Comparison of ENCODE assay signal across 8 mouse cellular contexts in genomic region chr13:22014411-22014845, GRCm38 (mm10). TPM values are rescaled to one million over a fixed set of nuclear protein-coding genes. Genes with fewer than 3 reads are reported as not detected.
A peak's percentile ranks its signal among the peaks of the same experiment; 100 is the strongest.
DNase-seq lines count a peak whose midpoint lies in the region; ATAC-seq and TF ChIP-seq lines count a peak whose summit lies in the region.

No protein-coding gene starts in this region.

- no peak overlapping the region for H3K9ac ChIP-seq in lung, postnatal 0 days (replicated peaks; ENCODE audit: low read depth)
- no peak overlapping the region for H3K9ac ChIP-seq in limb, embryonic 11.5 days (ENCODE audit: low read length)
- no peak overlapping the region for H3K9ac ChIP-seq in stomach, embryonic 14.5 days (replicated peaks; ENCODE audit: low read depth, low read length)

- peaks cover 5% of the 10 kb centered on the region; the same call in 1 of the 2 replicates for H3K4me1 ChIP-seq in lung, postnatal 0 days (ENCODE audit: insufficient read depth, low read depth, low read length)
- no peaks in the 10 kb centered on the region for H3K4me1 ChIP-seq in limb, embryonic 11.5 days (ENCODE audit: control insufficient read depth, insufficient read depth, low read length)
- 0 out of 2 replicates have a peak, but pooled peaks cover 4% of the 10 kb centered on the region for H3K4me1 ChIP-seq in stomach, embryonic 14.5 days (ENCODE audit: control insufficient read depth, insufficient read depth, low read length)

- ATAC-seq in lung, postnatal 0 days: no peak
- ATAC-seq in limb, embryonic 11.5 days (ENCODE audit: insufficient number of reproducible peaks, low FRiP score, low TSS enrichment, low read depth): no peak
- no peak for ATAC-seq in stomach, embryonic 14.5 days (ENCODE audit: insufficient number of reproducible peaks, insufficient read depth, low FRiP score, low read depth)

- H3K27me3 ChIP-seq in lung, postnatal 0 days (replicated peaks; ENCODE audit: insufficient read depth, low read length): peaks cover 36% of the 10 kb centered on the region
- peaks cover 45% of the 10 kb centered on the region for H3K27me3 ChIP-seq in limb, embryonic 11.5 days (ENCODE audit: control insufficient read depth, insufficient read depth, low read length)
- peaks cover 42% of the 10 kb centered on the region for H3K27me3 ChIP-seq in stomach, embryonic 14.5 days (ENCODE audit: control insufficient read depth, insufficient read depth, low read length)

- H3K4me3 ChIP-seq in lung, postnatal 0 days (ENCODE audit: low read depth, low read length): peak overlapping the region; percentile 24
- H3K4me3 ChIP-seq in limb, embryonic 11.5 days (ENCODE audit: low read depth, low read length): peak overlapping the region; percentile 8; the same call in 1 of the 2 replicates
- peak overlapping the region; percentile 5; the same call in 1 of the 2 replicates for H3K4me3 ChIP-seq in stomach, embryonic 14.5 days (ENCODE audit: low read depth, low read length)

- no peak for TF ChIP-seq EP300 in lung, postnatal 0 days (IDR thresholded peaks at IDR 0.05)

- H3K27ac ChIP-seq in lung, postnatal 0 days (ENCODE audit: low read length): no peak overlapping the region
- H3K27ac ChIP-seq in limb, embryonic 11.5 days (replicated peaks; ENCODE audit: low read depth, low read length): no peak overlapping the region
- H3K27ac ChIP-seq in stomach, embryonic 14.5 days (ENCODE audit: low read length): no peak overlapping the region

- H3K36me3 ChIP-seq in lung, postnatal 0 days (ENCODE audit: insufficient read depth, low read length): no peaks in the 10 kb centered on the region
- H3K36me3 ChIP-seq in limb, embryonic 11.5 days (ENCODE audit: control insufficient read depth, insufficient read depth, low read length): no peaks in the 10 kb centered on the region
- H3K36me3 ChIP-seq in stomach, embryonic 14.5 days (ENCODE audit: control insufficient read depth, insufficient read depth, low read length): no peaks in the 10 kb centered on the region

- DNase-seq in cerebellum, postnatal 10 days: peak; percentile 37 to 53
- no peak for DNase-seq in cerebellum, adult 9-10 months
- DNase-seq in lung, postnatal 0 days (ENCODE audit: low spot score): no peak
- DNase-seq in lung, postnatal 36 days: no peak
- DNase-seq in limb, embryonic 11.5 days (ENCODE audit: low spot score): no peak
- DNase-seq in Muller cell, postnatal 12 days (ENCODE audit: inconsistent ontology term): no peak
- no peak for DNase-seq in cerebellum, postnatal 36 days

- H3K4me2 ChIP-seq in lung, postnatal 0 days (replicated peaks; ENCODE audit: low read depth, low read length): peak overlapping the region; percentile 52
- H3K4me2 ChIP-seq in limb, embryonic 11.5 days (ENCODE audit: low read depth, severe bottlenecking): peak overlapping the region; percentile 23; the same call in 1 of the 2 replicates
- peak overlapping the region; percentile 33 for H3K4me2 ChIP-seq in stomach, embryonic 14.5 days (replicated peaks; ENCODE audit: low read depth, low read length)

- H3K9me3 ChIP-seq in lung, postnatal 0 days (ENCODE audit: low read length): no peaks in the 10 kb centered on the region
- no peaks in the 10 kb centered on the region for H3K9me3 ChIP-seq in limb, embryonic 11.5 days (ENCODE audit: control insufficient read depth, low read length)
- H3K9me3 ChIP-seq in stomach, embryonic 14.5 days (ENCODE audit: control insufficient read depth, low read depth, low read length): no peaks in the 10 kb centered on the region; the same call in 1 of the 2 replicates

- 10% methylated on average over 17 of the region's 17 CpGs for WGBS in lung, postnatal 0 days
- 12% methylated on average over 17 of the region's 17 CpGs for WGBS in limb, embryonic 11.5 days
- WGBS in stomach, embryonic 14.5 days: 14% methylated on average over 17 of the region's 17 CpGs

- TF ChIP-seq CTCF in lung, postnatal 0 days (IDR thresholded peaks at IDR 0.05): no peak

RNA-seq across cellular contexts. Expression of gene Prss16, which starts 4.9 kb away (rescaled TPM):
- 0.62 and 1.1 TPM in 2 replicates for polyA plus RNA-seq in lung, postnatal 0 days (2015; fragmentation: Nextera tagmentation; extraction: Ambion mirVana)
- polyA plus RNA-seq in limb, embryonic 11.5 days (2014; fragmentation: Nextera tagmentation; extraction: Ambion mirVana): 0.20 and 0.21 TPM in 2 replicates
- polyA plus RNA-seq in stomach, embryonic 14.5 days (2014; fragmentation: Nextera tagmentation; extraction: Ambion mirVana): 0.15 and 0.75 TPM in 2 replicates

RNA-seq across cellular contexts. Expression of gene Hist1h2ah, which starts 20.9 kb away (rescaled TPM):
- polyA plus RNA-seq in lung, postnatal 0 days (2015; fragmentation: Nextera tagmentation; extraction: Ambion mirVana): 4.2 and 5.2 TPM in 2 replicates
- 5.5 and 22.0 TPM in 2 replicates for polyA plus RNA-seq in limb, embryonic 11.5 days (2014; fragmentation: Nextera tagmentation; extraction: Ambion mirVana)
- 10.3 and 12.7 TPM in 2 replicates for polyA plus RNA-seq in stomach, embryonic 14.5 days (2014; fragmentation: Nextera tagmentation; extraction: Ambion mirVana)

RNA-seq across cellular contexts. Expression of gene Hist1h2bk, which starts 21.2 kb away (rescaled TPM):
- polyA plus RNA-seq in lung, postnatal 0 days (2015; fragmentation: Nextera tagmentation; extraction: Ambion mirVana): 0.45 and 0.81 TPM in 2 replicates
- 13.8 and 14.0 TPM in 2 replicates for polyA plus RNA-seq in limb, embryonic 11.5 days (2014; fragmentation: Nextera tagmentation; extraction: Ambion mirVana)
- polyA plus RNA-seq in stomach, embryonic 14.5 days (2014; fragmentation: Nextera tagmentation; extraction: Ambion mirVana): 7.0 and 7.5 TPM in 2 replicates

RNA-seq across cellular contexts. Expression of gene Hist1h4i, which starts 26.7 kb away (rescaled TPM):
- 4.1 and 4.6 TPM in 2 replicates for polyA plus RNA-seq in lung, postnatal 0 days (2015; fragmentation: Nextera tagmentation; extraction: Ambion mirVana)
- polyA plus RNA-seq in limb, embryonic 11.5 days (2014; fragmentation: Nextera tagmentation; extraction: Ambion mirVana): 29.4 and 30.2 TPM in 2 replicates
- 19.1 and 22.4 TPM in 2 replicates for polyA plus RNA-seq in stomach, embryonic 14.5 days (2014; fragmentation: Nextera tagmentation; extraction: Ambion mirVana)

RNA-seq across cellular contexts. Expression of gene Hist1h2ag, which starts 28.3 kb away (rescaled TPM):
- 2.7 TPM in 1 of 2 replicates, not detected in the other for polyA plus RNA-seq in lung, postnatal 0 days (2015; fragmentation: Nextera tagmentation; extraction: Ambion mirVana)
- polyA plus RNA-seq in limb, embryonic 11.5 days (2014; fragmentation: Nextera tagmentation; extraction: Ambion mirVana): 75.3 and 79.2 TPM in 2 replicates
- polyA plus RNA-seq in stomach, embryonic 14.5 days (2014; fragmentation: Nextera tagmentation; extraction: Ambion mirVana): 43.8 and 54.9 TPM in 2 replicates

Comparison
In these comparisons a context has a peak if more than half of its experiments do, and no peak if none do; other contexts are left out.
1. DNase-seq: peak in cerebellum, postnatal 10 days (2 of 2); none in cerebellum, adult 9-10 months (single experiment), lung, postnatal 0 days (single experiment), lung, postnatal 36 days (single experiment), limb, embryonic 11.5 days (single experiment), Muller cell, postnatal 12 days (single experiment) and cerebellum, postnatal 36 days (0 of 2).
2. Peak in every context shown above with its lines, with median percentiles within 50 percentile points of each other: H3K4me2 ChIP-seq and H3K4me3 ChIP-seq.